Mouse (Mus musculus) stomach, embryonic 14.5 days (tissue): ENCODE results near the gene Prc1. TPM values are rescaled to one million over a fixed set of nuclear protein-coding genes. Genes with fewer than 3 reads are reported as not detected.

Experiments
- ATAC-seq: fragments of 200-750 bp; cut with Nextera tagmentation; 2 replicates; pipeline ENCODE4 v1.8.0; 2017; ENCODE audit warnings: low read depth, moderate TSS enrichment; ENCODE audit not compliant: insufficient number of reproducible peaks, insufficient read depth, low FRiP score
- H3K27ac ChIP-seq: fragments of 300-500 bp; sonication (generic); 2 replicates; pipeline ENCODE4 v1.5.1; 2014; ENCODE audit warnings: mild to moderate bottlenecking, low read length, moderate library complexity, mixed read lengths
- H3K27me3 ChIP-seq: fragments of 300-500 bp; sonication (generic); 2 replicates; pipeline ENCODE4 v1.6.1; 2014; ENCODE audit warnings: low read length, control low read depth, mixed read lengths; ENCODE audit not compliant: control insufficient read depth, insufficient read depth
- H3K36me3 ChIP-seq: fragments of 300-500 bp; sonication (generic); 2 replicates; pipeline ENCODE4 v1.6.1; 2014; ENCODE audit warnings: mild to moderate bottlenecking, control low read depth, low read length, moderate library complexity, mixed read lengths; ENCODE audit not compliant: control insufficient read depth, insufficient read depth
- H3K4me1 ChIP-seq: fragments of 300-500 bp; sonication (generic); 2 replicates; pipeline ENCODE4 v1.6.1; 2014; ENCODE audit warnings: low read length, control low read depth, mixed read lengths; ENCODE audit not compliant: control insufficient read depth, insufficient read depth
- H3K4me2 ChIP-seq: fragments of 300-500 bp; sonication (generic); replicated peaks from 2 replicates; pipeline ENCODE4 v1.6.1; 2014; ENCODE audit warnings: low read depth, low read length, control low read depth
- H3K4me3 ChIP-seq: fragments of 300-500 bp; sonication (generic); 2 replicates; pipeline ENCODE4 v1.5.1; 2014; ENCODE audit warnings: low read depth, low read length, control low read depth
- H3K9ac ChIP-seq: fragments of 300-500 bp; sonication (generic); replicated peaks from 2 replicates; pipeline ENCODE4 v1.6.1; 2014; ENCODE audit warnings: low read depth, mild to moderate bottlenecking, control low read depth, low read length, moderate library complexity, mixed read lengths
- H3K9me3 ChIP-seq: fragments of 300-500 bp; sonication (generic); 2 replicates; pipeline ENCODE4 v1.6.1; 2016; ENCODE audit warnings: low read depth, low read length, control low read depth; ENCODE audit not compliant: control insufficient read depth
- WGBS: fragments of 180-500 bp; shearing (Covaris S2); extraction: QIAGEN DNeasy Blood & Tissue Kit; methylation state at CpG from one replicate; pipeline ENCODE4 v1.1.7; 2014; 5-methylcytosine and 5-hydroxymethylcytosine counted together
- polyA plus RNA-seq: library from polyadenylated mRNA; unstranded; fragments of >200 nt; fragmentation: Nextera tagmentation; extraction: Ambion mirVana; gene quantifications from 2 replicates; pipeline ENCODE4 v1.2.1, GENCODE M21; 2014

Prc1 gene
- polyA plus RNA-seq, 1 experiment from 2014 or later, result 167 TPM

- Histone ChIP-seq H3K4me3 (no peak overlapping the region), H3K4me2 (no peak overlapping the region), H3K27ac (no peak overlapping the region), H3K27me3 (no peaks in the 10 kb centered on the region), H3K36me3 (no peaks in the 10 kb centered on the region; the same call in 1 of the 2 replicates), H3K9me3 (no peaks in the 10 kb centered on the region), H3K4me1 (peaks cover 23% of the 10 kb centered on the region; the same call in 1 of the 2 replicates), H3K9ac (no peak overlapping the region)
- no peak for ATAC-seq
- 72% methylated on average over 7 of the region's 7 CpGs for WGBS
Observed at GRCm38 (mm10) chr7:80341793-80342192, 47.5 kb downstream of the Prc1 start.

- 1% methylated on average over 25 of the region's 25 CpGs for WGBS
- Histone ChIP-seq H3K27me3 (no peaks in the 10 kb centered on the region), H3K4me2 (peak within 1 kb of the TSS; percentile 95), H3K4me1 (peaks cover 24% of the 10 kb centered on the region; the same call in 1 of the 2 replicates), H3K9ac (peak within 1 kb of the TSS; percentile 77), H3K9me3 (no peaks in the 10 kb centered on the region), H3K4me3 (peak within 1 kb of the TSS; percentile 51), H3K27ac (no peak within 1 kb of the TSS), H3K36me3 (no peaks in the 10 kb centered on the region; the same call in 1 of the 2 replicates)
- ATAC-seq, result peak; percentile 14; the same call in 1 of the 2 replicates
Observed at GRCm38 (mm10) chr7:80342858-80343257, 48.6 kb downstream of the Prc1 start, which contains the start of gene Hddc3. Hddc3 (plus strand) TSS chr7:80343104.

- Histone ChIP-seq H3K27me3 (no peaks in the 10 kb centered on the region), H3K4me1 (peaks cover 25% of the 10 kb centered on the region; the same call in 1 of the 2 replicates), H3K9ac (peak overlapping the region; percentile 77), H3K36me3 (no peaks in the 10 kb centered on the region), H3K27ac (no peak overlapping the region), H3K4me3 (peak overlapping the region; percentile 51), H3K4me2 (peak overlapping the region; percentile 95), H3K9me3 (no peaks in the 10 kb centered on the region)
- no peak for ATAC-seq
- 21% methylated on average over 19 of the region's 19 CpGs for WGBS
Observed at GRCm38 (mm10) chr7:80343270-80344018, 49.2 kb downstream of the Prc1 start.

GRCm38 (mm10) chr7:80346173-80346572 is 51.9 kb downstream of the Prc1 start:
- no peaks in the 10 kb centered on the region for H3K27me3 ChIP-seq
- 92% methylated on average over 9 of the region's 9 CpGs for WGBS
- H3K4me2 ChIP-seq, result no peak overlapping the region
- no peaks in the 10 kb centered on the region for H3K9me3 ChIP-seq
- no peak overlapping the region for H3K27ac ChIP-seq
- no peak overlapping the region for H3K9ac ChIP-seq
- peaks cover 19% of the 10 kb centered on the region; the same call in 1 of the 2 replicates for H3K4me1 ChIP-seq
- no peak overlapping the region for H3K4me3 ChIP-seq
- no peak for ATAC-seq
- peaks cover 14% of the 10 kb centered on the region for H3K36me3 ChIP-seq

GRCm38 (mm10) chr7:80346830-80347229 is 52.6 kb downstream of the Prc1 start:
- no peak for ATAC-seq
- H3K4me1 ChIP-seq, result peaks cover 19% of the 10 kb centered on the region; the same call in 1 of the 2 replicates
- H3K4me2 ChIP-seq, result no peak overlapping the region
- 82% methylated on average over 5 of the region's 5 CpGs for WGBS
- no peaks in the 10 kb centered on the region for H3K27me3 ChIP-seq
- no peak overlapping the region for H3K9ac ChIP-seq
- no peak overlapping the region for H3K27ac ChIP-seq
- no peak overlapping the region for H3K4me3 ChIP-seq
- H3K36me3 ChIP-seq, result peaks cover 18% of the 10 kb centered on the region
- H3K9me3 ChIP-seq, result no peaks in the 10 kb centered on the region

- H3K4me2 ChIP-seq, result no peak overlapping the region
- no peak; the same call in 1 of the 2 replicates for ATAC-seq
- peaks cover 15% of the 10 kb centered on the region; the same call in 1 of the 2 replicates for H3K4me1 ChIP-seq
- no peaks in the 10 kb centered on the region for H3K9me3 ChIP-seq
- WGBS, result 51% methylated on average over 13 of the region's 13 CpGs
- H3K4me3 ChIP-seq, result no peak overlapping the region
- H3K9ac ChIP-seq, result no peak overlapping the region
- peak overlapping the region; percentile 80 for H3K27ac ChIP-seq
- no peaks in the 10 kb centered on the region for H3K27me3 ChIP-seq
- H3K36me3 ChIP-seq, result peaks cover 22% of the 10 kb centered on the region
Observed at GRCm38 (mm10) chr7:80347670-80348586, 53.7 kb downstream of the Prc1 start.

GRCm38 (mm10) chr7:80350808-80351207 is 56.6 kb downstream of the Prc1 start:
- no peak for ATAC-seq
- Histone ChIP-seq H3K4me2 (no peak overlapping the region), H3K27ac (no peak overlapping the region), H3K27me3 (no peaks in the 10 kb centered on the region), H3K9ac (no peak overlapping the region), H3K4me3 (no peak overlapping the region), H3K4me1 (peaks cover 9% of the 10 kb centered on the region; the same call in 1 of the 2 replicates), H3K36me3 (peaks cover 34% of the 10 kb centered on the region), H3K9me3 (no peaks in the 10 kb centered on the region)
- 72% methylated on average over 2 of the region's 2 CpGs for WGBS

- H3K36me3 ChIP-seq, result peaks cover 42% of the 10 kb centered on the region
- no peaks in the 10 kb centered on the region for H3K9me3 ChIP-seq
- H3K4me1 ChIP-seq, result peaks cover 8% of the 10 kb centered on the region; the same call in 1 of the 2 replicates
- no peak overlapping the region for H3K4me2 ChIP-seq
- no peak overlapping the region for H3K4me3 ChIP-seq
- 94% methylated on average over 8 of the region's 8 CpGs for WGBS
- H3K9ac ChIP-seq, result no peak overlapping the region
- H3K27me3 ChIP-seq, result no peaks in the 10 kb centered on the region
- no peak for ATAC-seq
- no peak overlapping the region for H3K27ac ChIP-seq
Observed at GRCm38 (mm10) chr7:80352920-80353319, 58.7 kb downstream of the Prc1 start.
